Mouse (Mus musculus): ENCODE measurements around the gene Rad51b. TPM values are rescaled to one million over a fixed set of nuclear protein-coding genes. Genes with fewer than 3 reads are reported as not detected.
A peak's percentile ranks its signal among the peaks of the same experiment; 100 is the strongest.

The Rad51b gene
- polyA plus RNA-seq, 1 experiment, result 13.8 TPM

DNA sequence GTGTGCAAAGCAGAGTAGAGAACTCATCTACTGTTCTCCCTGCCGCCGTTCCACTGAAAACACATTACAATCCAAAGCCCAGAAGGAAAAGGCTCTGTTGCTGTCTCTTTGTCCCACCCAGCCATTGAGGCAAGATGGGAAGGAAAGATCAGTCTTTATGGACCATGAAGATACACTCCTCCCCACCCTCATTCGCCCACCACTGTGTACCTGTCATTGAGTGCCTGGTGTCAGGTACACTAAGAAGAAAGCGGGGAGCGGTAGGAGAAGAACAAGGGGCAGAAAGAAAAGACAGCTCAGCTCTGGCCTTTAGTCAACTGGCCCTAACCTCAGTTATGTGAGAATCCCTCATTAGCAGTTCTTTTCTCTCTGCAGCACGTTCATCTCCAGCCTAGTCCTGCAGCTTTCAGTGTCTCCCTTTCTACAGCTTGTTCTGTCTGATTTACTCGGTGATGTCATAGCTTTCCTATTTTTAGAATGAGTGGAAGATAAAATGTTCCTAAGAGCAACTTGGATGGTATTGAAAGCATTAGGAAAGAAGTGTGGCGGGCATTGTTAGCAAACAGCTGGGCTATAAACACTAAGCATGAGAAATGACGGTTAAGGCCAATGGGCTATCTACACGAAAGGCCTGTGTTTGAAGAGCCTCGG, 382.3 kb downstream of the Rad51b start:
- TF ChIP-seq POLR2A (IDR thresholded peaks at IDR 0.05; ENCODE audit: insufficient read depth, low read length), result no peak
- no peak for TF ChIP-seq EP300 (IDR thresholded peaks at IDR 0.05; ENCODE audit: insufficient read depth, low read depth, low read length)
- TF ChIP-seq CTCF (IDR thresholded peaks at IDR 0.05; ENCODE audit: low read depth, low read length), result no peak
- H3K9ac ChIP-seq (ENCODE audit: low read depth, poor library complexity, severe bottlenecking), result no peak overlapping the region
- H3K9me3 ChIP-seq (replicated peaks; ENCODE audit: control insufficient read depth, insufficient read depth, low read length, poor library complexity, severe bottlenecking), result no peaks in the 10 kb centered on the region
- H3K4me3 ChIP-seq (ENCODE audit: low read depth, low read length), result no peak overlapping the region
- H3K36me3 ChIP-seq (ENCODE audit: control insufficient read depth, insufficient read depth, low read length, poor library complexity, severe bottlenecking), result no peaks in the 10 kb centered on the region
- H3K4me1 ChIP-seq (ENCODE audit: control insufficient read depth, insufficient read depth, low read length), result peaks cover 2% of the 10 kb centered on the region
- no peaks in the 10 kb centered on the region; the same call in 1 of the 2 replicates for H3K27me3 ChIP-seq (ENCODE audit: control insufficient read depth, insufficient read depth, low read length, poor library complexity, severe bottlenecking)
- H3K27ac ChIP-seq (ENCODE audit: insufficient read depth, low read length), result no peak overlapping the region

DNA sequence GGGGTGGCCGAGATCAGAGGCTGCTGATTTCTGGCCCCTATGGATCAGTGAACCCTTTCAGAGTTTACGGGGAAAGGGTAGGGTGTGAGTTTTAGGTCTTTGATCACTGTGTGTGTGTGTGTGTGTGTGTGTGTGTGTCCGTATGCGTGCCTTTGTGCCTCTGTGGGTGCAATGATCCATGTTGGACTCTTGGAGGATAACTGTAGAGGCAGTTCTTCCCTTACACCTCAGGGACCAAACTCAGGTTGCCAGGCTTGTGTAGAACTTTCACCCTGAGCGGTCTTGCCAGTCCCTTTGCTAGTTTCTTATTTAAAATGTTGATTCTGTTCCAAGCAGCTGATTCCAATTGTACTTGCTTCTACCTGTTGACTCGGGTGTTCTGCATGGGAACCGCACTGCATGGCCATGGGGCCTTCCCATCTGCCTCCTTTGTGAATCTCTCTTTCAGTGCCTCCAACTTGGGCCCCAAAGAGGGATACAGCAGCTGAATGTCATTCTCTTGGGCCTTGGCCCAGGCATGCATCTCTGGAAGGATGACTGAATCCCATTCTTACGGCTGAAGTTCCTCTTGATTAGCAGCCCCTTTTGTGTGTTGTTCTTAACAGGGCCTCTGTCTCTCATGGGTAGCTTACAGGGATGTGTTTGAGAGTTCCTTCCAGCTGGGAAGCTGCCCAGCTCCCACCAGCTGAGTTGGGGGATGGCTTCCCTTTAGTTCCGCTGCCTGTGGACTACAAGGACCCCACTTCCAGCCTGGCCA, 383.0 kb downstream of the Rad51b start:
- TF ChIP-seq EP300 (IDR thresholded peaks at IDR 0.05; ENCODE audit: insufficient read depth, low read depth, low read length), result no peak
- no peak for TF ChIP-seq CTCF (IDR thresholded peaks at IDR 0.05; ENCODE audit: low read depth, low read length)
- no peak for TF ChIP-seq POLR2A (IDR thresholded peaks at IDR 0.05; ENCODE audit: insufficient read depth, low read length)
- no peaks in the 10 kb centered on the region; the same call in 1 of the 2 replicates for H3K27me3 ChIP-seq (ENCODE audit: control insufficient read depth, insufficient read depth, low read length, poor library complexity, severe bottlenecking)
- no peaks in the 10 kb centered on the region for H3K9me3 ChIP-seq (replicated peaks; ENCODE audit: control insufficient read depth, insufficient read depth, low read length, poor library complexity, severe bottlenecking)
- H3K4me3 ChIP-seq (ENCODE audit: low read depth, low read length), result no peak overlapping the region
- peaks cover 2% of the 10 kb centered on the region for H3K4me1 ChIP-seq (ENCODE audit: control insufficient read depth, insufficient read depth, low read length)
- H3K27ac ChIP-seq (ENCODE audit: insufficient read depth, low read length), result no peak overlapping the region
- H3K9ac ChIP-seq (ENCODE audit: low read depth, poor library complexity, severe bottlenecking), result no peak overlapping the region
- H3K36me3 ChIP-seq (ENCODE audit: control insufficient read depth, insufficient read depth, low read length, poor library complexity, severe bottlenecking), result no peaks in the 10 kb centered on the region

GRCm38 (mm10) chr12:79680698-79681072, 383.6 kb downstream of the Rad51b start:
- H3K27me3 ChIP-seq (ENCODE audit: control insufficient read depth, insufficient read depth, low read length, poor library complexity, severe bottlenecking), result no peaks in the 10 kb centered on the region; the same call in 1 of the 2 replicates
- no peaks in the 10 kb centered on the region for H3K9me3 ChIP-seq (replicated peaks; ENCODE audit: control insufficient read depth, insufficient read depth, low read length, poor library complexity, severe bottlenecking)
- TF ChIP-seq POLR2A (IDR thresholded peaks at IDR 0.05; ENCODE audit: insufficient read depth, low read length), result no peak
- TF ChIP-seq CTCF (IDR thresholded peaks at IDR 0.05; ENCODE audit: low read depth, low read length), result no peak
- TF ChIP-seq EP300 (IDR thresholded peaks at IDR 0.05; ENCODE audit: insufficient read depth, low read depth, low read length), result no peak
- H3K27ac ChIP-seq (ENCODE audit: insufficient read depth, low read length), result 0 out of 2 replicates have a peak overlapping the region, but pooled peaks have one; percentile 43
- H3K4me3 ChIP-seq (ENCODE audit: low read depth, low read length), result no peak overlapping the region
- no peak overlapping the region for H3K9ac ChIP-seq (ENCODE audit: low read depth, poor library complexity, severe bottlenecking)
- no peaks in the 10 kb centered on the region for H3K36me3 ChIP-seq (ENCODE audit: control insufficient read depth, insufficient read depth, low read length, poor library complexity, severe bottlenecking)
- peaks cover 2% of the 10 kb centered on the region for H3K4me1 ChIP-seq (ENCODE audit: control insufficient read depth, insufficient read depth, low read length)

GRCm38 (mm10) chr12:79681571-79681970, 384.5 kb downstream of the Rad51b start:
- TF ChIP-seq EP300 (IDR thresholded peaks at IDR 0.05; ENCODE audit: insufficient read depth, low read depth, low read length) (0 out of 2 replicates have a peak, but pooled peaks have one; percentile 36), CTCF (IDR thresholded peaks at IDR 0.05; ENCODE audit: low read depth, low read length) (no peak)
- H3K4me3 ChIP-seq (ENCODE audit: low read depth, low read length), result no peak overlapping the region
- no peaks in the 10 kb centered on the region; the same call in 1 of the 2 replicates for H3K27me3 ChIP-seq (ENCODE audit: control insufficient read depth, insufficient read depth, low read length, poor library complexity, severe bottlenecking)
- peaks cover 3% of the 10 kb centered on the region for H3K4me1 ChIP-seq (ENCODE audit: control insufficient read depth, insufficient read depth, low read length)
- H3K27ac ChIP-seq (ENCODE audit: insufficient read depth, low read length), result peak overlapping the region; percentile 83
- H3K36me3 ChIP-seq (ENCODE audit: control insufficient read depth, insufficient read depth, low read length, poor library complexity, severe bottlenecking), result no peaks in the 10 kb centered on the region
- H3K9me3 ChIP-seq (replicated peaks; ENCODE audit: control insufficient read depth, insufficient read depth, low read length, poor library complexity, severe bottlenecking), result no peaks in the 10 kb centered on the region
- H3K9ac ChIP-seq (ENCODE audit: low read depth, poor library complexity, severe bottlenecking), result no peak overlapping the region

DNA sequence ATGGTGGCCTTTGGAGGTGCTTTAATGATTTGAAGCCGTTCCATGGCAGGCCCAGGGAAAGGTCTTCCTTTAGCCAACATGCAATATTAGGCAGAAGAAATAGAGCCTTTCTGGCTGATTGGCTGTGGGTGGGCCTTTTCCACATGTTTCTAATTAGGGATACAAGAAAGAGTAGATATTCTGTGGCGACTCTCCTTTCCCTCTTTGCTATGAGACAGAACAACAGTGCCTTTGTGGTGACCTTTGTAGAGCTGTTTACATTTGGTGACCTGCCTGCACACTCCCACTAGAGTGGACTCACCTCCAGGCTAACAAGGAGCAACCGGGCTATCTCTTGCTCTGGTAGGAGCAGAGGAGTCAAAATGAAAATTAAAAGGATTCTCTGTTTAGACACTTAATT, 386.3 kb downstream of the Rad51b start:
- H3K27ac ChIP-seq (ENCODE audit: insufficient read depth, low read length), result no peak overlapping the region
- H3K27me3 ChIP-seq (ENCODE audit: control insufficient read depth, insufficient read depth, low read length, poor library complexity, severe bottlenecking), result no peaks in the 10 kb centered on the region; the same call in 1 of the 2 replicates
- H3K4me3 ChIP-seq (ENCODE audit: low read depth, low read length), result no peak overlapping the region
- H3K4me1 ChIP-seq (ENCODE audit: control insufficient read depth, insufficient read depth, low read length), result peaks cover 3% of the 10 kb centered on the region
- H3K36me3 ChIP-seq (ENCODE audit: control insufficient read depth, insufficient read depth, low read length, poor library complexity, severe bottlenecking), result no peaks in the 10 kb centered on the region
- no peaks in the 10 kb centered on the region for H3K9me3 ChIP-seq (replicated peaks; ENCODE audit: control insufficient read depth, insufficient read depth, low read length, poor library complexity, severe bottlenecking)
- no peak for TF ChIP-seq POLR2A (IDR thresholded peaks at IDR 0.05; ENCODE audit: insufficient read depth, low read length)
- H3K9ac ChIP-seq (ENCODE audit: low read depth, poor library complexity, severe bottlenecking), result no peak overlapping the region

DNA sequence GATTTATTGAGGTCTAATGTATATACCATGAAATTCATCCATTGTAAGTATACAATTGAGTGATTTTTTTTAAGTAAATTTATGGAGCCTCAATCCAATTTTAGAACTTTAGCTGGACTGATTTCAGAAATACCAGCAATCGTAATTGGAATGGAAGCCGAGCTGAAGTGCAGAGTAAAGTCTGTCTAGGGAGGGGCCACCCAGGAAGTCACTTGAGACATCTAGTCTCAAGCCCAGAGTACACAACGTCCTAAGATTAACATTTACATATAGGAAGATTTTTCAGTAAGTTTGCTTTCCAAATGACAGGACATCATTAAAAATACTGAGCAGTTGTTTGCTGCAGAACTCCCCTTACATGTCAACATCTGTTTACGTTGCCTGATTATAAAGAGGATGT, 386.7 kb downstream of the Rad51b start:
- no peak overlapping the region for H3K9ac ChIP-seq (ENCODE audit: low read depth, poor library complexity, severe bottlenecking)
- no peaks in the 10 kb centered on the region for H3K36me3 ChIP-seq (ENCODE audit: control insufficient read depth, insufficient read depth, low read length, poor library complexity, severe bottlenecking)
- no peak overlapping the region for H3K27ac ChIP-seq (ENCODE audit: insufficient read depth, low read length)
- H3K4me3 ChIP-seq (ENCODE audit: low read depth, low read length), result no peak overlapping the region
- no peaks in the 10 kb centered on the region for H3K9me3 ChIP-seq (replicated peaks; ENCODE audit: control insufficient read depth, insufficient read depth, low read length, poor library complexity, severe bottlenecking)
- H3K4me1 ChIP-seq (ENCODE audit: control insufficient read depth, insufficient read depth, low read length), result peaks cover 3% of the 10 kb centered on the region
- H3K27me3 ChIP-seq (ENCODE audit: control insufficient read depth, insufficient read depth, low read length, poor library complexity, severe bottlenecking), result no peaks in the 10 kb centered on the region; the same call in 1 of the 2 replicates
- TF ChIP-seq CTCF (IDR thresholded peaks at IDR 0.05; ENCODE audit: low read depth, low read length) (no peak), POLR2A (IDR thresholded peaks at IDR 0.05; ENCODE audit: insufficient read depth, low read length) (no peak), EP300 (IDR thresholded peaks at IDR 0.05; ENCODE audit: insufficient read depth, low read depth, low read length) (no peak)
